Mouse (Mus musculus): Measurements from ENCODE around the gene Prtn3. TPM values are rescaled to one million over a fixed set of nuclear protein-coding genes. Genes with fewer than 3 reads are reported as not detected.

The Prtn3 gene
- polyA plus RNA-seq, 1 experiment from 2014 or later = 1.7 TPM

- DNase-seq (ENCODE audit: low spot score) = peak; percentile 83
Measured at GRCm38 (mm10) chr10:79854801-79855541, 19.3 kb upstream of the Prtn3 start.

- no peak for DNase-seq (ENCODE audit: low spot score)
Measured at GRCm38 (mm10) chr10:79855558-79856184, 18.6 kb upstream of the Prtn3 start.

GRCm38 (mm10) chr10:79856280-79856679, 18.0 kb upstream of the Prtn3 start:
- no peak for DNase-seq (ENCODE audit: low spot score)

DNA sequence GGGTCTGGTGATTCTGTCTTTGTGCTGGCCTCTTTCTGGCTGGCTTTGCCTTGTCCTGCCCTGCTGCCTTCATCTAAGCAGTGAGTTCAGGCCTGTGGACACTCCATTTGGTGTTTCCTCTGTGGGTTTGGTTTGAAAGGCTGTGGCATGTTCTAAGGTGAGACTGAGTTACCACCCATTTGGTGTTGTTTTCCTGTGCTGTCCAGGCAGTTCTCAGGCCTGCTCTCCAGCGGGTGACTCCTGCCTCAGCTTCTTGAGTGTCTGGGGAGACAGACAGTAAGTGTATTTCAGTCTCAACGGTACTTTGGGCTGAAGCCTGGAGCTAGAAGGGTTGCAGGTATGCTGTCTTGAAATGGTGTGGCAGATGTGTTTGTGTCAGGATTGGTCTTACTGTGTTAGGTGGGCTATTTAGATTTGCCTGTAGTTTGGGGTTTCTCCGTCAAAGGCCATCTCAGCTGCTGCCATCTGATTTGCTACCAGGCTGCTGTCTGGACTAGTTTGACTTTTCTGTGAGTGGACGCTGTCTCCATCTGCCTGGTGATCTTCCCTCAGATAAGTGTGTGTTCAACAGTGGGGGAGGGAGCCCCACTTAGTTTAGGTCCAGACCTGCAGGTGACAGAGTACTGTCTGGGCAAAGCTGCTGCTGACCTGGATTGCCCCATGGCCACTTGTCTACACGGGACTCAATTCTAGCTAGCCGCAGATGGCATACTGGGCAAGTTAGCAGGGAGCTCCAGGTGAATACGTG, 17.4 kb upstream of the Prtn3 start:
- no peak for DNase-seq (ENCODE audit: low spot score)

- no peak for DNase-seq (ENCODE audit: low spot score)
Measured at GRCm38 (mm10) chr10:79857452-79857811, 16.8 kb upstream of the Prtn3 start.

- no peak for DNase-seq (ENCODE audit: low spot score)
Measured at GRCm38 (mm10) chr10:79857894-79858293, 16.4 kb upstream of the Prtn3 start.

DNA sequence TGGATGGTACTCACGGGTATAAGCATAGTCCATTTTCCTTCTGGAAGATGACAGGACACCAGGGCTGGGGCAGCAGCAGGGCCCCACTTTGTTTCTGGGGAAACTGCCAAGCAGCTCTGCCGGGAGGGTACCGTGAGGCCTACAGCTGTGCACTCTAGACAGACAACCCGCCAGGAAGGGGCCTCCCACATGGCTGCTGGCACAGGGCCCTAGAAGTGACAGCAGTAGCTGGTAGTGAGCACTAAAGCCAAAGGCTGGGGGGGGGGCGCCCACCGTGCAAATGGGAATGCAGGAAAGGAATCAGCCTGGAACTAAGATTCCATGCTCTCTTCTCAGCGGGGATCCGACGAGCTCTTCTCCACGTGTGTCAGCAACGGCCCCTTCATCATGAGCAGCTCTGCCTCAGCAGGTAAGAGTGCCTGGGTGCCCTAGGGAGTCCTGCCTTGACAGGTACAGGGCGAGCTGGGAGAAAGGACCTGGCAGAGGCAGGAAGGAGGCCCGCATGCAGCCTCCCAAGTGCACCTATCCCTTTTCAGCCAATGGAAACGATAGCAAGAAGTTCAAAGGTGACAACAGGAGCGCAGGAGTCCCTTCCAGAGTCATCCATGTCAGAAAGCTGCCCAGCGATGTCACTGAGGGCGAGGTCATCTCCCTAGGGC, 15.7 kb upstream of the Prtn3 start:
- no peak for DNase-seq (ENCODE audit: low spot score)

GRCm38 (mm10) chr10:79859116-79859515, 15.2 kb upstream of the Prtn3 start:
- no peak for DNase-seq (ENCODE audit: low spot score)

GRCm38 (mm10) chr10:79860079-79860911, 14.0 kb upstream of the Prtn3 start:
- DNase-seq (ENCODE audit: low spot score) = no peak

DNA sequence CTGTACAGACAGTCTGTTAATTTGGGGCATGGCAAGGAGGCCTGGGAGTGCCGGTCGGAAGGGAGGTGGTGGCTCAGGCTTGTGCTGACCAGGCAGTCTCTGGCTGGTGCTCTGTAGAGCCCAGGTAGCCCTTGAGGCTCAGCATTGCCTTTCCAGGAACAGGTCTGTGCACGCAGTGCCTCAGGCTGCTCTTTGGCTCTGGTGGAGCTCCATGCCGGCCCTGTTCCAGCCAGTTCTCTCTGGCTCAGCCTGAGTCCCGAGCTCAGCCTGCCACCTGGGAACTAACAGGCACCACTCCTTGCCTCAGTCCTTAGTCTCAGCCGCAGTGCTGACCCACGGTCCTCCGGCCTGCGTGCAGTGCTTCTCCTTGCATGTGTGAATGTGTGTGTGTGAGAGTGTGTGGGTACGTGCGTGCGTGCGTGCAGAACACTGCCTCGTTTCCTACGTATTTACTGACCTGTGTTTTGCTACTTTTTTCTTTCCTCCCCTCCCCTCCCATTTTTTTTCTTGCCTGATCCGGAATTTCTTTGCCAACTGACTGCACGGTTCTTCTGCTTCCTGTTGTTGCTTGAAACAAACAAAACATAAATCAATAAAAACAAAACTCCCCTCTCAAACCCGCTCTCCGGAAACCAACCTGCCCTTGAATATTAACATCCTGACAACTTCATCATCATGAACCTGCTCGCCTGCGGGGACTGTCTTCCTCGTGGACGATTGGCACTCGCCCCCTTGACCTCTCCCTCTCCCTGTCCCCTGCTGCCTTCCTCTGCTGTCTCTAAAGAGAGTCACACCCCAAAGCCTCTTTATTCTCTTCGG, 12.8 kb upstream of the Prtn3 start:
- no peak for DNase-seq (ENCODE audit: low spot score)

- no peak for DNase-seq (ENCODE audit: low spot score)
Measured at GRCm38 (mm10) chr10:79862049-79862788, 12.1 kb upstream of the Prtn3 start.

- DNase-seq (ENCODE audit: low spot score) = no peak
Measured at GRCm38 (mm10) chr10:79862925-79863324, 11.4 kb upstream of the Prtn3 start.

- DNase-seq (ENCODE audit: low spot score) = no peak
Measured at GRCm38 (mm10) chr10:79864351-79865188, 9.7 kb upstream of the Prtn3 start.

DNA sequence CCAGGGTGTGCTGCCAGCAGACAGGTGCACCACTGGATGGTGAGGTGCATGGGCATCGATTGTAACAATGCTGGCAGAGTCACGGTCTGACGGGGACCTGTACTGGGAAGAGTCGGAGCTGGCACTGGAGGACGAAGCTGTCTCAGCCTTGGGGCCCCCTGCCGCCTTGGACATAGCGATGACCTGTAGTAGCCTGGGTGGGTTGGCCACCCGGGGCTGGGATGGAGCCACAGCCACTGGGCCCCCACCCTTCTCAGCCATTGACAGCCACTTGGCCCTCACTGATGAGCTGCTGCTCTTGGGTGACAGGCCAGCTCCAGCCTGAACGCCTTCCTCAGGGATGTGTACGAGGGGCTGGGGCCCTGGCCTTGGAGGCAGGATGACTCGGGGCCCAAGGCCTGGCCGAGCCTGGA, 9.1 kb upstream of the Prtn3 start:
- DNase-seq (ENCODE audit: low spot score) = no peak

- DNase-seq (ENCODE audit: low spot score) = no peak
Measured at GRCm38 (mm10) chr10:79865801-79866295, 8.4 kb upstream of the Prtn3 start.

- DNase-seq (ENCODE audit: low spot score) = no peak
Measured at GRCm38 (mm10) chr10:79866601-79867000, 7.7 kb upstream of the Prtn3 start.

GRCm38 (mm10) chr10:79871845-79872244, 2.4 kb upstream of the Prtn3 start:
- no peak for DNase-seq (ENCODE audit: low spot score)

DNA sequence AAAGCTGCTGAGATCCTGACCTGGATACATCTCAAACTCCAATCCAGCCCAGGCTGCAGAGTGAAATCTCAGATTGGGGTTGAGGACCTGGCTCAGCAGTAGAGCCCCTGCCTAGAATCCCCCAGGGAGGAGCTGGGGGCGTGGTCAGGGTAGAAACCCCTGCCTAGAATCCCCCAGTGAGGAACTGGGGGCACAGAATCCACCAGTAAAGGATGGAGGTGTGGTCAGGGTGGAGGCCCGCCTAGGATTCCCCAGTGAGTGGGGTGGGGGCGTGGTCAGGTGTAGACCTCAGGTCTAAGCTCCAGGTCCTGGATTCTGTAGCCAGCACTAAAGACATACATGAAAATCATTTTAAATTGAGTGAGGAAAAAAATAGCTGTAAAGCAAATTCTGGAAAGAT, 1.4 kb upstream of the Prtn3 start:
- no peak for DNase-seq (ENCODE audit: low spot score)
